Mouse (Mus musculus): ENCODE results near the gene Rpn2. TPM values are rescaled to one million over a fixed set of nuclear protein-coding genes. Genes with fewer than 3 reads are reported as not detected.

The Rpn2 gene
- total RNA-seq, 2 experiments from 2014 or later: 97.2 to 114 TPM

DNA sequence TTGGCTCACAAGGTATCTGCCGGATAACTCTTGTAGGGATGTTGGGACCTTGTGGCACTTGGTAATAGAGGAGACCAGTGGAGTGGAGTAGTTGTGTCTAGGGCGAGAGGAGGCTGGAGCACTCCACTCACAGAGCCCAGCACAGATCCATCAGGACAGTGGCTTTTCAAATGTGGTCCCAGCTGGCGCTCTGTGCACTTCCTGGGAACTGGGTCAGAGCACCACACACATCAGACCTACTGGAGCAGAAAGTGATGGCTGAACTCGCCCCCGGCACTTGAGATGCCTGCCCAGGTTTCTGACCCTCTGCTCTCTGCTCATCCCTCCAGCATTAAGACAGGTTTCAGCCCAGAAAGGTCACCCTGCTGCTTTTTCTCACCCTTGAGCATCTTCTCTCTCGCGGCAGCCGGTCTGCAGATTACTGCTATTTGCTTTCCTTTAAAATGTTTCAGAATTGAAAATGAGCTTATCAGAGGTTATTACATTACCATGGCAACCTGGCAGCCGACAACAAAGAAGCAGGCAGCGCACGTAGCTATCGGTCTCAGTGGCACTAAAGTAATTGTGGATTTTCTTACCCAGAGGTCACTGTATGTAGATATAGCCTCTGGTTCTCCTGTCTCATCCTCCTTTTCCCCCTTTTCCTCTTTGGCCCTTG lies 70.4 kb downstream of the Rpn2 start:
- no peak for DNase-seq

DNA sequence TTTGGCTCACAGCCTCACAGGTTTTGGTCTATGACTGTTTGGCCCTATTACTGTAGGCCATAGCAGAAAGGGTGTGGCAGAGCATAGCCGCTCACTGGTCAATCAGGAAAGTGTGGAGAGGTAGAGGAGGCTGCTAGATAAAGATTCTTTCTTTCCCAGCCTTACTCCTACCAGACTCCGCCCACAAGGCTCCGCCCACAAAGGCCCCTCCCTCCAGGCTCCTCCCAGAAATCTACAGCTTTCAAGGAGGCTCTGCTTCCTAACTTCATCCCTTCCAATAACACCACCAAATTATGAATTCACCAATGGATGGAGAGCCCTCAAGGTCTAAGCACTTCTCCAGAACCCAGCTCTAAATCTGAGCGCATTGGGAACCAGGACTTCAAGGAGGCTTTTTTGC lies 74.4 kb downstream of the Rpn2 start:
- DNase-seq: no peak

DNA sequence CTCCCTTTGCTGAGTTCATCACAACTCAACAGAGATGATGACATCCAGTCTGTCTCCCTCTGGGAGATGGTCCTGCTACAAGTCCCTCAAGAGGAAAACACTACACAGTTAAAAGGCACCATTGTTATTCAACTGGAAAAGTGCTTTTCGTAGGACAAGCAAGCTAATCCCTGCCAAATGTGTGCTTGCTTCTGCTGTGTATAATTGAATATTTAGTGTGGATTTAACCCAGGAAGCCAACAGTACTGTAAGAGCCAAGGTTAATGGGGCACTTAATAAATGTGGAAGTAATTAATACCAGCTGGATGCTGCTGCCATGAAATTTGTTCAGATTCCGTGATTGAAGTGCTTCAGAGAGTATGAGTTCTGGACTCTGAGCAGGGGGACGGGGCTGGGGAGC lies 75.3 kb downstream of the Rpn2 start:
- DNase-seq: no peak

DNA sequence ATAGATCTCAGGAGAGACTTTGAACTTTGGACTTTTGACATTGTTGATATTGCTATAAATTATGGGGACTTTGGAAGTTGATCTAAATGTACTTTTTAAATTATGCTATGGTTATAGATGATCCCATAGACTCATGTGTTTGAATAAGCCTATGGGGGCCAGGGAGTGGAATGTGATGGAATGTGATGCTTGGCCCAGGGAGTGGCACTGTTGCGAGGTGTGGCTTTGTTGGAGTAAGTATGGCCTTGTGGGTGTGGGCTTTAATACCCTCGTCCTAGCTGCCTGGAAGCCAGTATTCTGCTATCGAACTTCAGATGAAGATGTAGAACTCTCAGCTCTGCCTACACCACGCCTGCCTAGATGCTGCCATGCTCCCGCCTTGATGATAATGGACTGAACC lies 81.2 kb downstream of the Rpn2 start:
- no peak for DNase-seq

DNA sequence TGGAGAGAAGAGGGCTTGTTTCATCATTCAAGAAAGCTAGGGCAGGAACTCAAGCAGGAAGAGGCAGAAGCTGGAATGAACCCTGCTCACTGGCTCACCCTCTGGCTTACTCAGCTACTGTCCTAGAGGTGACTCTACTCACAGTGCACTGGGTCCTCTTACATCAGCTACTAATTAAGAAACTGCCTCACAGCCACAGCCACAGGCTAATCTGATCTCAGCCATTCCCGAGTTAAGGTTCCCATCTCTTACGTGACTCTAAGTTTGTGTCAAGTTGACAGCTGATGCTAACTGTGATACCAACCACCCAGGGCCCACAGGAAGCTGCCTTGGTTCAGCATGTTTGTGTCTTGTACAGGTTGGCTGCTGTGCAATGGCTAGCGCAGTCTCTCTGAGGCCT lies 84.2 kb downstream of the Rpn2 start:
- no peak for DNase-seq

DNA sequence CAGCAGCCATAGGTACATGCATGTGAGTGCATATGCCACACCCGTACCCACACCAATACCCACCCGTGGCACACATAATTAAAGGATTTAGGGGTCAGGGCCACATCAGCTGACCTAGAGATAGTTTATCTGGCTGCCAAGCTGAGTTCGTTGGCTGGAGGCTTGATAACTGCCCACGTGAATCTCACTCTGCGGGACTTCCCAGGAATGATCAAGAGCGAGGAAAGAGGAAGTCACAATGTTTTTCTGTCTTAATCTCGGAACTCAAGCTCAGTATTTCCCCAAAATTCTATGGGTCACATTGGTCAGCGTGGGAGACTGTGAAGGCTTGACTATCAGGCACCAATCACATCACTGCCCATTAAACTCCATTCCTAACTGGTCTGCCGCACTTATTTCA lies 87.9 kb downstream of the Rpn2 start:
- DNase-seq: no peak

DNA sequence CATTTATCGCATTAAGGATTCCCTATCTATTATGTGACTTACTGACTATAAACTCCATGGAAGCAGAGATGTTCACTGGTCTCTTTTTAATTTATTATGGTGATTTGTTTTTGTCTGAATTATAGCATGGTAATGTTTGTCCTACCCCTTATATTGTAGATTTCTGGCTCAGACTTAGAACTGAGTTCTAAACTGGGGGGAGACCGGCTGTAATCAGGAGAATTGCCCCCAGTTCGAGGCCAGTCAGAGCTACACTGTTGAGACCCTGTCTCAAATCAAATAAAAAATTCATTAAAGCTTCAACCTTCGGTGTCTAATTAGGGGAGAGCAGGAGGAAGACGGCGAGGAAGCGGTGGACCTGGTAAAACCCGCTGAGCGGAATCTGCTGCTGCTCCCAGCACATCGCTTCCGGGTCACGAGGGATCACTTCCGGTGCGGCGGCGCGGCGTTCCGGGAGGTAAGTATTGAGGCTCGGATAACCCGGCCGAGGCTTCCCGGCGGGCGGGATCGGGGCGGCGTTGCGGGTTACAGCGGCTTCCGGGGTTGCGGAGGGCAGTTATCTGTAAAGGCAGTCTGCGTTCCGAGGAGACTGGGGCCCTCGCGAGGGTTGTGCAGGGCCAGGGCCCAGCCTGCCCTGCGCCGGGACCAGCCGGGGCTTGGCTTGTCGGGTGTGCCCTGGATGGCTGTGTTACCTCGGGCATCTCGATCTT lies 88.5 kb downstream of the Rpn2 start, which contains the start of gene Manbal:
TSS of gene Manbal (plus strand) at position 411 of the 710 bp plus-strand sequence.
- DNase-seq: peak; percentile 99

DNA sequence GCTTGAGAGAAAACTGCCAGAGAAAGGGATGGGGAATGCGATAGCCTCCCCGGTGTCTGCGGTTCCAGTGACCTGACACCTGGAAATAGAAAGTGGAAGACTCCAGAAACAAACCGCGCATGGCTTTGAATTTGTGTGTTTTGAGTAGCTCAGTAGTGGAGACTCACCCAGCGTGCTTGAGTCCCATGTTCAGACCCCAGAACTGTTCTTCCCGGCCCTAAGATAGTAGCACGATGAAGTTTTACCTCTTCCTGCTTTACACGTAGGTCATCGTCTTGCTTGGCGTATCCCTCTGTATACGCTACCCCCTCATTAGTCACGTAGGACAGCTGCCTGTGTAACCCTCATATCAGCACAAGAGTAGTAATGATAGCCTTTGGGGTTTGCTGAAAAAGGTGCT lies 89.2 kb downstream of the Rpn2 start:
- DNase-seq: no peak

DNA sequence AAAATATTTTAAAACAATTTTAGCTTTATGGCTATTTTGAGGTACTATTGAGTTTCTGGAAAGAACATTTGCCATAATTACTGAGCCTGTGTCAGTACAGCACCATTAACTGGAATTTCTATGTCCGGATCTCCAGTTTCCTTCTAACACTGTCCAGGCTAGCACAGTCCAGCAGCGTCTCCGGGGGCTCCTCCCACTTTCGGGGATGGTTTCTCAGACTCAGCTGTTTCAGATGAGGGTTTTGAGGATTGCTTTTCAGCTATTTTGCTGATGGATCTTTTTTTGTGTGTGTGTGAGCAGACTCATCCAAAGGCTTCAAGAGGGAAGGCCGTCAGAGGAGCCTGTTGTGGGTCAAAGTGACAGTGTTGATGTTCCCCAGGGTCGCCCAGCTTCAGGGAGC lies 92.9 kb downstream of the Rpn2 start:
- DNase-seq: no peak

DNA sequence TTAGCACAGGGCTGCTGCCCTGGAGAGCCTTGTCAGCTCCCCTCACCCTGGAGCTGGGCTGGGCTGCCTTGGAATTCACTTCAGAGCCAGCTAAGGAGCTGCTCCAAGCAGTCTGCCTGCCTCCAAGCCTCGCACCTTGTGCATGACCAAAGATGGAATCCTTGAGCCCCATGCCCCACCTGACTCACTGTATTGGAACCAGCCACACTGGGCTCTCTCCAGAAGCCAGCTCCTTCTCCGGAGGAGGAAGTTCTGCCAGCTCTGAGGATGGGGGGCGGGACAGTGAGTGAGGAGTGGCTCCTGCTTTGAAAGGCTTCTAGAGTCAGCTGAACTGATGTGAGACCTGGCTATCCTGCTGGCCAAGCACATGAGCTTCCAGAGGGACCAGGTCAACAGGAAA lies 94.9 kb downstream of the Rpn2 start:
- DNase-seq: peak; percentile 29

DNA sequence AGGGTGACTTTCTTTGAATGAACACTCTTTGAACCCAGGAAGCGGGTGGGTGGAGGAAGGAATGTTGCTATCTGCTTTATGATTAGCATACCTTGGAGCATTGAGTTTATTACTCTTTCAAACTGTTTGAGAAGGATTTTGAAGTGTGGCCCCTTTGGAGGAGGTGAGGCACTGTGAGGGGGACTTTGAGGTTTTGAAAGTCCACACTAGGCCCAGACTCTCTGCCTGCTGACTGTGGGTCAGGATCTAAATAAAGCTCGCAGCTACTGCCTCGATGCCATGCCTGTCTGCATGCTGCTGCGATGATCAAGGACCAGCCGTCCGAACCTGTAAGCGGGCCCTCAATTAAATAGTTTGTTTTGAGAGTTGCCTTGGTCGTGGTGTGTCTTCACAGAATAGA lies 96.2 kb downstream of the Rpn2 start:
- DNase-seq: no peak

Other genes starting within 250 kb of the Rpn2 start
- gene Soga1, start 199.8 kb upstream of the Rpn2 start, total RNA-seq (2021): 10 to 100 TPM; 15.4 to 20.3 TPM
- gene Tldc2, start 192.0 kb upstream of the Rpn2 start, total RNA-seq (2021): not detected
- 10 to 100 TPM; 15.9 to 20.2 TPM for gene Samhd1, start 143.8 kb upstream of the Rpn2 start, total RNA-seq (2021)
- gene Rbl1, start 74.5 kb upstream of the Rpn2 start, total RNA-seq (2021): 1 to 10 TPM; 5.7 to 6.9 TPM
- under 1 TPM; 0.18 to 0.47 TPM for gene Mroh8, start 532 bp downstream of the Rpn2 start, total RNA-seq (2021)
- not detected for gene Ghrh, start 68.5 kb downstream of the Rpn2 start, total RNA-seq (2021)
- 10 to 100 TPM; 30.1 to 32.2 TPM for gene Manbal, start 88.6 kb downstream of the Rpn2 start, total RNA-seq (2021)
- 10 to 100 TPM in 1 of 2 experiments, 1 to 10 TPM in 1; 6.8 to 11.2 TPM for gene Src, start 139.4 kb downstream of the Rpn2 start, total RNA-seq (2021)

Data from gastrocnemius, postnatal 10 days (tissue).